Mouse (Mus musculus) NIH3T3 (cell line): ENCODE results near the gene Zfp91.

Experiments
- DNase-seq: peaks from one replicate; pipeline ENCODE4 v3.0.0-alpha.2; 2012; ENCODE audit warnings: low read depth

The Zfp91 gene

DNA sequence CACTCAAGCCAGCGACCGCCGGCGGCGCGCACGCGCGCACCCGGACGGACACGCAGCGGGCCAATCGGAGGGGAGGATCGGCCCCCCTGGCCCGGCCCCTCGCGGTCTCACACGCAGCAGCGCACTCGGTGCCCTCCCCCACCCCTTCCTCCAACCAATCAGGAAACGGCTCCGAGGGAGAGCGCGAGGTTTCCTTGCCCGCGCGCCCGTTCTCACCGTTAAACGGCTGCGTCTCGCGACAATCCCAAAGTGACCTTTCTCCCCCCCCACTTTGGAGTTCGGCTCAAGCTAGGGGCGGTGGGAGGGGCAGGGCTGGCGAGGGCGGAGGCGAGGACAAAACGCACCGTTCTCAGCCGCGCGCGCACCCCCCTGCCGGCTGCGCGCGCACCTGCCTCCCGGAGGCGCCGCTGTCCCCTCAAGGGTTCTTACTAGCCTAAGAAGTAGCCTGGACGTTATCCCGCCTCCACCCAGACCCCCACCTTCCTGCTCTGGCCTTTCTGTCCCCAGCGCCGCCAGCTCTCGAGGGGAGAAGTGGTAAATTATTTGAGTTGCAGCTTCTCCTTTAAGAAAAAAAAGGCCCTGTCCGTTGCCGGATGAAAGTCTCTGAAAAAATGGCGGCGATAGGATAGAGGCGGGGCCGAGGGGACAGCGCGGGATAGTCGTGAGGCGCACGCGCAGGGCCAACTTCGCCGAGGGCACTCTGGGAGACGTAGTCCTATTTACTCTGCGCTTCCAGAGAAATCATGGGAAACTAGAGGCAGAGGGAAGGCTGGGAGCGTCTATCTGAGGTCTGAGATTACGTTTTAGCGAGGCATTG lies at the start of gene Zfp91, which contains the start of gene Lpxn:
Zfp91 (minus strand) TSS at position 616 of the 817 bp plus-strand sequence.
Lpxn (plus strand) TSS at position 683 of the 817 bp plus-strand sequence.
- DNase-seq = peak; percentile 100

DNA sequence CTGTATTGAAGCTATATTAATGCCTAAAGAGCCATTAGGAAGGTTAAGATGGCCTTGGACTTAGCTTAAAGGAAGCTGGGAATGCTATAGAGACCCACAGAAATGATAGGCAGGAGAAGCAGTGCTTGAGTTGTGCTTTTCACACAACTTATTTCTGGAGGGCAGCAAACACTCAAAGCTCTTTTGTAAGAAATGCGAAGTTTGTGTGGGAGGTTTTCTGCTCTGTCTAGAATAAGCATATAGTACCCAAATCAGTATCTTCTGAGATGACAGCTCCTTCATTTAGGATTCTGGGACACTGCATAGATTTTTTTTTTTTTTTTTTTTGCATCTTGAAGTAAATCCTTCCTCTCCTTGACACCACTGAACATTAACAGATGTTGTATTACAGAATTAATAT lies 42.6 kb upstream of the Zfp91 start:
- no peak for DNase-seq

- DNase-seq = peak; percentile 75
These were observed 37.7 kb upstream of the Zfp91 start for GRCm38 (mm10) chr19:12833625-12834024.

DNA sequence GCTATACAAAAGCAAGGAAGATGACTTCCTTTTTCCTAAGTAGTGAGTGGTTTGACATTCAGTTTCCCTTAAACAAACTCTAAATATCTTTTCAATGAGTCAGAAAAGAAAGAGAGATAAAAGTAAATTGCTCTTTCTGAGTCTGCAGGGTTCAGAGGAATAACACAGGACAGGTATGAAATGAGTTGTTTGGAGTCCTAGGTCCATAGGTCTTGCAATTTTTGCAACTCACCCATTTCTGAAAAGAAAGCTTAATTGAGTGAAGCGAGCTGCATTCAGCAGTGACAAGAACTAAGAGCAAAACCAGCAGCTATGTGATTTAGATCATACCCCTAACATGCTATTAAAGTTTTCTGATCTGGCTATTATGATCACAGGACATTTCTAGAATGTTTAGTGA lies 35.6 kb upstream of the Zfp91 start:
- DNase-seq = no peak

DNA sequence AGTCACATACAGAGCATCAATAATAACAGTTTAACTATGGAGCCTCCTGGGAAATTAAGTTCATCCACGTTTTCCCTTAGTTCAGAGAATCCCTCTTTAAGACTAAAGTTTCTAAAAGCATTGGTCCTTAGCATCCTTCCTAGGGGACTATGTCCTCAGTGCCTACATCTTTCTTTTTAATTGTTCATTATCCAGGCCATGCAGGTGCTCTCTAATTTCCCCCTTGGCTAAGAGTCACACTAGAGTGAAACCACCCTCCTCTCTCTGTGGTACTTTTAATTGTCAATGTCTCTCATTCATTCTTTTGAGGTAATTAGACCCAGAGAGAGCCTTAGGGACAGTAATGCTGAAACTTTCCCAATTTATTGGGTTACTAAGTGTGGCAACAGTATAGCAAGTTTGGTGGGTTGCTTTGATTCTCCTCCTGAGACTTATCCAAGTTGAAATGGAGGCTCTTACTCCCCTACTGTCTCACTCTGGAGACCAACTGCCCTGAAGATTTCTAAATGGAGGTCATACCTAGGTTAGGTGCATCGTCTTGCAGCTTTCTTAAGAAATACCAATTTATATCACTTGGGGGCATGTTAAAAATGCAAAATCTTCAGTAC lies 35.0 kb upstream of the Zfp91 start:
- DNase-seq = no peak

GRCm38 (mm10) chr19:12824549-12824948 lies 28.6 kb upstream of the Zfp91 start:
- DNase-seq = peak; percentile 43

GRCm38 (mm10) chr19:12820383-12820782 lies 24.5 kb upstream of the Zfp91 start:
- peak; percentile 85 for DNase-seq

- DNase-seq = no peak
These were observed 22.6 kb upstream of the Zfp91 start for GRCm38 (mm10) chr19:12818507-12818906.

DNA sequence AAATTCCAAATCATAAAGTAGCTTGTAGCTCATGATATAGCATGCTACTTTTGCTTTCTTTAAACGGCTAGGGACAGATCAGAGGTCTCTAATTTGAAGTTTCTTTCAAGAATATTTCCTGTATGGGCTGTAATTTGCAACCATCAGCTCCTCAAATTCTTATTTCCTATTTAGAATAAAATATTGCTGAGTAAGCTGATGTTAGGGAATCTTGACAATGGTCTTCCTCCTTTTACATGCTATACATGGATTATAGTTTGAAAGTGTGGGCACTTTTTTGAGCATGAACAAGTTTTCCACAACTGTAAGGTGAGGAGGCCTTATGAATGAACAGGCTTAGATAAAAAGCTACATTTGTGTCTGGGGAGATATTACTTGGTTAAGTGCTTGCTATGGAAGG lies 18.0 kb upstream of the Zfp91 start:
- DNase-seq = no peak

GRCm38 (mm10) chr19:12812644-12813364 lies 16.9 kb upstream of the Zfp91 start:
- DNase-seq = no peak

DNA sequence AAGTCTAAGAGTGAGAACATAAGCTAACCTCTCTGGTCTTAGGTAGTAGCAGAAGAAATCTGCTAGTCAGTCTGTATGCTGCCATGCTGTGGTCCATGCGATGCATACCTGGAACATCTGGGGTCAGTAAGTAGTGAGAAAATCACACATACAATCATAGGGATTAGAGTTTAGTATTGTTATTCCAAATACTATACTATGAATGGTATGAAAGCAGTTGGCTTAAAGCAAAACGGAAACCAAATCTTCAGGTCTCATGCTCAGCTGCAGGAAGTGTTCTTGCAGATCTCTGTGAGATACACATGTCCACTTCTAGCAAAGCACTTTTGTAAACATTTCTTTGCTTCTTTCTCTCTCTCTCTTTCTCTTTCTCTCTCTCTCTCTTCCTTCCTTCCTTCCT lies 10.3 kb upstream of the Zfp91 start:
- DNase-seq = no peak

- peak; percentile 74 for DNase-seq
These were observed 9.8 kb upstream of the Zfp91 start for GRCm38 (mm10) chr19:12805730-12806129.

- DNase-seq = no peak
These were observed 8.3 kb upstream of the Zfp91 start for GRCm38 (mm10) chr19:12804237-12804636.

DNA sequence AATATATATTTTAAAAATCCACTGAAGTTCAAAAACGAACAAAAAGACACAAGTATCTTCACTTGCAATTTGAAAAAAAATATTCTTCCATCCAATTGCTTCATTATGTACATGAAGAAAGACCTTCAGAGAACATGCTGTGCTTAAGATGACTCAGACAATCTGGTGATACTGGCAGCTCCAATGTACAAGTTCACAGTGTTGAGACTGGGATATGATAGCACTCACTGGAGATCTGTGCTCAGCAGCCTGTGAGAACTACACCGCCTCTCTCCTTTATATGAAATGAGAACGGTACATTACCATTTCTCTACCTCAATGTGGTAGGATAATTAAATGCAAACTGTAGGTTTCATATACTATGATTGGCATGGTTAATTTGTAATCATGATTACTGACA lies 6.9 kb upstream of the Zfp91 start:
- DNase-seq = no peak

DNA sequence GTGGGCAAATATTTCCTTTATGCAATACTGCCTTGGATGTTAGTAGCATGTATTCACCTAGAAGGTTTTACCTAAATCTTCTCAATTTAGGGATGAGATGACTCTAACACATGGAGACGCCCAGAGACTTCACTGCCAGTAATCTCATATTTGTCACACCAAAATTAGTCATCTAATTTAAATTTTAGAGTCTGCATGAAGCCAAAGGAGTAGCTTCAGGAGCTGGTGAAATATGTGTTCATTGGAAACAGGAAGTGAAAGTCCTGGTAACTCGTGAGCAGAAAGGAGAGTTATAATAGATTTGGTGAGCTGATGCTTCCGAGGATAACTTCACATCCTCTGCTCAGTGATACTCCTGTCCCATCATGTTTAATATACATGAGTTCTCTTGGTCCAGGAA lies 5.1 kb upstream of the Zfp91 start:
- no peak for DNase-seq

DNA sequence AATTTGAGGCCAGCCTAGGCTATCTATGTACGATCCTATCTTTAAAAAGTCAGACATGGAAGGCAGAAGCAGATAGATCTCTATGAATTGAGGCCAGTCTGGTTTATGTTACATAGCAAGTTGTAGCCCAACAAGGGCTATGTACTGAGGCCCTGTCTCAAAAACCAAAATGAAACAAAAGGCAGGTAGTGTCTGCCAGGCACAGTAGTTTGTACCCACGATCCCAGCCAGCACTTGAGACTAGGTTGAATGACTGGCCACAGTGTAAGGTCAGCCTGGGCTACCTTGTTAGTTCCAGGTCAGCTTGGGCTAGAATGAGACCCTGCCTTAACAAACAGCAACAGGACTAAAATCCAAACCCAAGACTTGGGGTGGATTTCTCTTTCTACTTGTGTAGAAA lies 4.7 kb upstream of the Zfp91 start:
- no peak for DNase-seq

DNA sequence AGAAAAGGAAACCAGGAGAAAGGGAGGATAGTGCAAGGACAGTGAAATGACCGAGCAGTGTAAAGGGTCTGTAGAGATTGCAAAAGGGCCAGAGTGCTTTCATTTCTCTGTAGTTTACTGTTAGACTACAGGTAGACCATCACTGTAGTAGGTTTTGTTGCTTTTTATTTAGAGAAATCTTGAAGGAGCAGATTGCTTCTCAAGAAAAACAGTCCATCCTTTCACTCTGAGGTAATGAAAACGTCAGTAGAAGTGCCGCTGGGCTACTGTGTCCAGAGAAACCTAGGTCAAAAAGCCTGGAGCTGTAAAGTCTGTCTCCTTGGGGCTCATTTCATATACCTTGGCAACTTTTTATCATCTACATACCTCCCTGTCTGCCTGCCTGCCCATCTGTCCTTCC lies 3.2 kb upstream of the Zfp91 start:
- no peak for DNase-seq

DNA sequence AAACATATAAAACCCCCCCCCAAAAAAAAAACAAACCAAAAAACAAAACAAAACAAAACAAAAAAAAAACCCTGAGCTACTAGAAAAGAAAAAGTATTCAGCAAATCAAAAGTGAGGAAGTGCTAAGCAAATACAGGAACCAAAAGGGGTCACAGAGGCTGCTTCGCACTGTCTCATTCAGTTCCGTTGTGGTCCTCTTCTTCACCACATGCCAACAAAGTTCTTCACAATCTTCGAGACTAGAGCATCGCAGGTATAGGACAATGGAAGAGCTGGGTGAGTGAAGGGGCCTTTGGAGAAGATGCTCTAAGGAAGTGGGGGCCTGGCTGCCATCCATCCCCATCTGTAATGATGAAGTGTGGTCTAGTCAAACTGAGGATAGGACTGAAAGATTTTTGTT lies 2.5 kb upstream of the Zfp91 start:
- DNase-seq = no peak

- DNase-seq = peak; percentile 82
These were observed 1.1 kb upstream of the Zfp91 start for GRCm38 (mm10) chr19:12797071-12797470.

DNA sequence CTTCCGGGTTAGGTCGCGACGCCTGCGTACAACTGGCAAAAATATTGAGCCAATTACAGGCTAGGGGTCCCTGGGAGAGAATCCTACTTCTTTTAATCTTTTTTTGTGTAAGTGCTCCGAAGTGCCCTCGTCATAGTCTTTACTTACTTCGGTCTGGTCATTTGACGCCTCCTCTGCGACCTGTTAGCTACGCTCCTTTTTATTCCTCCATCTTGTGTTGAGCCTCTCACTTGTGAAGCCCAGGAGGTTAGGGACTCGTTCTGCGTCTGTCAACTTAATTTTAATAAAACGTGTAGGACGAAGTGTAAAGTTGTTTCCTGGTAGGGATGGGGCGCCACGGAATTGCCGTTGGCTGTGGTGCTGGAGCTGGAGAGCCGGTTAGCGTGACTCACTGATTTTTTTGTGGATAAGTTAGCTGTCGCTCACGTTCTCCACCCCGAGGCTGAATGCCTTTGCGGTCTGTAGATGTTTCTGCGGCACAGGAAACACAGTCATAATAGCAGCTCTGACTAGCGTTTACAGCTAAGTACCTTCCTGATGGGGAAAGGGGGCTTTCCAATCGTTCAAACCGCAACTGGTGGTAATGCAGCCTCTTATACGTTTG lies 504 bp upstream of the Zfp91 start:
- peak; percentile 92 for DNase-seq

GRCm38 (mm10) chr19:12795110-12795509 lies 816 bp downstream of the Zfp91 start:
- DNase-seq = no peak
